Mouse (Mus musculus) kidney, adult 2 months (tissue): ENCODE results near the gene Hs3st2.

Source experiments
- CTCF ChIP-seq: fragments of 200-500 bp; conservative IDR thresholded peaks from 2 replicates; pipeline ENCODE4 v1.5.1; 2011; ENCODE audit warnings: low read depth, mild to moderate bottlenecking, control low read depth, low read length, moderate library complexity, mixed read lengths; ENCODE audit not compliant: insufficient read depth, insufficient read length
- POLR2A ChIP-seq: fragments of 200-500 bp; IDR thresholded peaks from one replicate; pipeline ENCODE4 v1.6.1; 2011; ENCODE audit warnings: low read depth, low read length, control low read depth

DNA sequence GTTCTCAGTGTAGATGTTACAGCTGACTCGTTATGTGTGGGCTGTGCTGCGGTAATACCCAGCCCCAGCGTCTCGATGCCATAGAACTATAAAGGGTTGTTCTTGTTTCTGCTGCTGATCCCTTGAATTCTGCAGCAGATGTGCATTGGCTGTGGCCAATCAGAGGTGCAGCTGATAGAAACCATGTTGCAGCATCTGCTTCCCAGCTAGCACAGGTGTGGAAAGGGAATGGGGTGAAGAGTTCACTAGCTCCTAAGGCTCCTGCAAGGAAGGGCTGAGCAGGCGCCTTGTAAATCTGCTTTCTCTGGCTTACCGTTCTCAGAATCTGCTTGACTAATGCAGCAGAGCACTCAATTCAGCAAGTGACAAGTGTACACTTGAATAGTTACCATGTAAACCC, 45.2 kb downstream of the Hs3st2 start:
- TF ChIP-seq CTCF (no peak), POLR2A (no peak)
